In genomic region chr1:130462867-130463266, GRCm38 (mm10) we compare ENCODE assay signal across 8 mouse cellular contexts. TPM values are rescaled to one million over a fixed set of nuclear protein-coding genes. Genes with fewer than 3 reads are reported as not detected.
DNase-seq lines count a peak whose midpoint lies in the region; ATAC-seq and TF ChIP-seq lines count a peak whose summit lies in the region.

No protein-coding gene starts in this region.

- TF ChIP-seq POLR2A in ES-Bruce4 (IDR thresholded peaks at IDR 0.05; ENCODE audit: insufficient read depth, low read length) (no peak), myocyte (IDR thresholded peaks at IDR 0.05; ENCODE audit: insufficient read length, low read depth) (no peak)

- H3K4me3 ChIP-seq in heart, embryonic 12.5 days, result peak overlapping the region; percentile 61
- peak overlapping the region; percentile 81 for H3K4me3 ChIP-seq in ES-Bruce4 (ENCODE audit: low read depth, low read length)
- H3K4me3 ChIP-seq in hindbrain, embryonic 16.5 days (ENCODE audit: low read length), result peak overlapping the region; percentile 51
- peak overlapping the region; percentile 22 for H3K4me3 ChIP-seq in myocyte

- peak overlapping the region; percentile 91 for H3K4me2 ChIP-seq in heart, embryonic 12.5 days
- peak overlapping the region; percentile 55 for H3K4me2 ChIP-seq in hindbrain, embryonic 16.5 days (ENCODE audit: low read length)
- peak overlapping the region; percentile 72 for H3K4me2 ChIP-seq in myocyte (ENCODE audit: low read depth)

- no peak overlapping the region for H3K27ac ChIP-seq in heart, embryonic 12.5 days (ENCODE audit: poor library complexity, severe bottlenecking)
- H3K27ac ChIP-seq in ES-Bruce4 (ENCODE audit: insufficient read depth, low read length), result no peak overlapping the region
- peak overlapping the region; percentile 62 for H3K27ac ChIP-seq in hindbrain, embryonic 16.5 days (ENCODE audit: low read depth, low read length)

- H3K79me2 ChIP-seq in myocyte (ENCODE audit: control insufficient read depth, insufficient read depth), result no peaks in the 10 kb centered on the region

- no peaks in the 10 kb centered on the region for H3K36me3 ChIP-seq in heart, embryonic 12.5 days
- no peaks in the 10 kb centered on the region for H3K36me3 ChIP-seq in ES-Bruce4 (ENCODE audit: control insufficient read depth, insufficient read depth, low read length, poor library complexity, severe bottlenecking)
- H3K36me3 ChIP-seq in hindbrain, embryonic 16.5 days (ENCODE audit: control insufficient read depth, insufficient read depth, low read length), result no peaks in the 10 kb centered on the region
- no peaks in the 10 kb centered on the region for H3K36me3 ChIP-seq in myocyte (ENCODE audit: control insufficient read depth, insufficient read depth)

- TF ChIP-seq CTCF in ES-Bruce4 (IDR thresholded peaks at IDR 0.05; ENCODE audit: low read depth, low read length), result no peak

- intact Hi-C loops in heart, postnatal 10 days (cut with DNase I), result loop anchor here (2.0 kb wide), 1 partner anchor 50 kb away; no protein-coding TSS in a partner anchor

- ATAC-seq in heart, embryonic 12.5 days (ENCODE audit: insufficient number of reproducible peaks, low FRiP score), result no peak
- peak; percentile 92 for ATAC-seq in hindbrain, embryonic 16.5 days

- no peak overlapping the region for H3ac ChIP-seq in myocyte (ENCODE audit: control insufficient read depth, insufficient read length)

- H3K9me3 ChIP-seq in heart, embryonic 12.5 days (replicated peaks), result no peaks in the 10 kb centered on the region
- no peaks in the 10 kb centered on the region for H3K9me3 ChIP-seq in ES-Bruce4 (replicated peaks; ENCODE audit: control insufficient read depth, insufficient read depth, low read length, poor library complexity, severe bottlenecking)
- H3K9me3 ChIP-seq in hindbrain, embryonic 16.5 days (ENCODE audit: control insufficient read depth, low read length), result no peaks in the 10 kb centered on the region

- H3K4me1 ChIP-seq in heart, embryonic 12.5 days (replicated peaks), result peaks cover 8% of the 10 kb centered on the region
- no peaks in the 10 kb centered on the region for H3K4me1 ChIP-seq in ES-Bruce4 (ENCODE audit: control insufficient read depth, insufficient read depth, low read length)
- H3K4me1 ChIP-seq in hindbrain, embryonic 16.5 days (ENCODE audit: control insufficient read depth, insufficient read depth, low read depth, low read length), result peaks cover 7% of the 10 kb centered on the region

- peak overlapping the region; percentile 67 for H3K9ac ChIP-seq in heart, embryonic 12.5 days
- H3K9ac ChIP-seq in ES-Bruce4 (ENCODE audit: low read depth, poor library complexity, severe bottlenecking), result no peak overlapping the region; the same call in 1 of the 2 replicates
- H3K9ac ChIP-seq in hindbrain, embryonic 16.5 days (ENCODE audit: low read depth, low read length), result peak overlapping the region; percentile 71

- no peaks in the 10 kb centered on the region for H3K27me3 ChIP-seq in heart, embryonic 12.5 days (replicated peaks)
- H3K27me3 ChIP-seq in ES-Bruce4 (ENCODE audit: control insufficient read depth, insufficient read depth, low read length, poor library complexity, severe bottlenecking) (no peaks in the 10 kb centered on the region; the same call in 1 of the 2 replicates), myocyte (ENCODE audit: control insufficient read depth, insufficient read depth, insufficient read length) (no peaks in the 10 kb centered on the region)
- no peaks in the 10 kb centered on the region for H3K27me3 ChIP-seq in hindbrain, embryonic 16.5 days (replicated peaks; ENCODE audit: control insufficient read depth, insufficient read depth, low read length)

- no peak for DNase-seq in heart, postnatal 10 days
- peak; percentile 52 to 56 for DNase-seq in cerebellum, postnatal 10 days
- DNase-seq in urinary bladder, postnatal 25 days (ENCODE audit: low spot score), result no peak
- DNase-seq in adrenal gland, postnatal 25 days, result no peak

- TF ChIP-seq EP300 in ES-Bruce4 (IDR thresholded peaks at IDR 0.05; ENCODE audit: insufficient read depth, low read depth, low read length), result no peak

- WGBS in heart, embryonic 12.5 days, result 5% methylated on average over 4 of the region's 4 CpGs
- WGBS in hindbrain, embryonic 16.5 days, result 3% methylated on average over 4 of the region's 4 CpGs

TF ChIP-seq in myocyte, 11 proteins besides CTCF, POLR2A, EP300 and RAD21:
- no peak for TF ChIP-seq CEBPB (IDR thresholded peaks at IDR 0.05; ENCODE audit: insufficient read depth, poor library complexity, severe bottlenecking)
- no peak for TF ChIP-seq MYOD1 (IDR thresholded peaks at IDR 0.05; ENCODE audit: control insufficient read depth in 1 of 3, insufficient read length in 2 of 3, low read depth in 2 of 3)
- no peak for TF ChIP-seq SRF (IDR thresholded peaks at IDR 0.05; ENCODE audit: control insufficient read depth, insufficient read length, low read depth)
- TF ChIP-seq REST (IDR thresholded peaks at IDR 0.05; ENCODE audit: insufficient read depth, insufficient read length), result no peak

RNA-seq across cellular contexts. Expression of gene Cd55, which starts 0.3 kb away (rescaled TPM):
- 13.4 and 16.5 TPM in 2 replicates for polyA plus RNA-seq in heart, embryonic 12.5 days (2016; fragmentation: Nextera tagmentation; extraction: Ambion mirVana)
- 10 to 100 TPM; 13.7 to 16.5 TPM for total RNA-seq in heart, postnatal 10 days (2021)
- polyA plus RNA-seq in ES-Bruce4 (2011; ENCODE audit: insufficient read depth, insufficient read length, low read depth, missing spikeins), result 36.3 and 39.8 TPM in 2 replicates
- polyA plus RNA-seq in hindbrain, embryonic 16.5 days (2015; fragmentation: Nextera tagmentation; extraction: Ambion mirVana), result 14.3 and 15.9 TPM in 2 replicates
- 3.8 TPM for polyA plus RNA-seq in myocyte (2012; fragmentation: generic; extraction: Trizol)
- total RNA-seq in adrenal gland, postnatal 25 days (2021), result 14.9 and 15.2 TPM in 2 replicates

RNA-seq across cellular contexts. Expression of gene Cd55b, which starts 40.1 kb away (rescaled TPM):
- polyA plus RNA-seq in heart, embryonic 12.5 days (2016; fragmentation: Nextera tagmentation; extraction: Ambion mirVana), result not detected in 2 replicates
- total RNA-seq in heart, postnatal 10 days (2021), result under 1 TPM in 1 of 2 experiments, not detected in 1; 0.35 TPM
- polyA plus RNA-seq in ES-Bruce4 (2011; ENCODE audit: insufficient read depth, insufficient read length, low read depth, missing spikeins) (1.1 TPM in 1 of 2 replicates, not detected in the other), myocyte (2012; fragmentation: generic; extraction: Trizol) (not detected)
- polyA plus RNA-seq in hindbrain, embryonic 16.5 days (2015; fragmentation: Nextera tagmentation; extraction: Ambion mirVana), result not detected in 2 replicates
- total RNA-seq in adrenal gland, postnatal 25 days (2021), result not detected in 2 replicates

Comparison
In these comparisons a context has a peak if more than half of its experiments do, and no peak if none do; other contexts are left out.
1. H3K4me3 ChIP-seq: peak in every context shown above with its lines; median percentile 81 in ES-Bruce4; 61 in heart, embryonic 12.5 days; 51 in hindbrain, embryonic 16.5 days; 22 in myocyte.
2. DNase-seq: peak in cerebellum, postnatal 10 days (2 of 2); none in heart, postnatal 10 days (0 of 2), urinary bladder, postnatal 25 days (single experiment) and adrenal gland, postnatal 25 days (single experiment).
3. Peak in every context shown above with its lines, with median percentiles within 50 percentile points of each other: H3K4me2 ChIP-seq.